Mouse (Mus musculus): Measurements from ENCODE around the gene Irs1. TPM values are rescaled to one million over a fixed set of nuclear protein-coding genes. Genes with fewer than 3 reads are reported as not detected.

The Irs1 gene
- 3.9 TPM for polyA plus RNA-seq (2012; fragmentation: generic; extraction: Trizol)

DNA sequence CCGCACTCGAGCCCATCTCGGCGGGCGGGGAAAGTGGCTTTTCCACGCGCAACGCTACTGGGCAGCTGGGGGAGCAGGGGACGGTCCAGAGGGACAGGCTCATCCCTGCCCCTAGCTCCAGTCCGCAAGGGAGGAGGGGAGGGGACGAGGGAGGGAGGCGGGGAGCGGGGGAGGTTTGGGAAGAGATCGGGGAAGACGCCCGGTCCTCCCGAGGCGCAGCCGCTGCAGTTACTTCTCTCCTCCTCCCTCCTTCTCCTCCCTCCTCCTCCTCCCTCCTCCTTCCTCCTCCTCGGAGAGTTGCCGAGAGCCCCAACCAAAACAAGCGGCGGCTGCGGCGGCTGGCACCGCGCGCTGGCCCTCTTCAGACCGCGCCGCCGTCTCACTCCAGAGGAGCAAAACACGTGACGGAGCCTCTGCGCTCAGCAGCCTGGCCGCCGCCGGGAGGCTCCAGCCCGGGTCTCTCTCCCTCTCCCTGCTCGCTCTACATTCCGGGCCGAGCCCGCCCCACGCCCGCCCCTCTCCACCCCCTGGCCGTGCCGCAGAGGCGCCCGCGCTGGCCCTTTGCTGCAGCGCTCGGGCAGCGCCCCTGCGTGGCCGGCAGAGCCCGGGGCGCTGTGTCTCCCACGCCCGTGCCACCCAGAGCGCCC lies at the start of gene Irs1:
TSS of gene Irs1 (minus strand) at position 266 of the 647 bp plus-strand sequence.
- Histone ChIP-seq H3ac (ENCODE audit: control insufficient read depth, insufficient read length) (peak within 1 kb of the TSS; percentile 27), H3K79me2 (ENCODE audit: control insufficient read depth, insufficient read depth) (peaks cover 41% of the 10 kb centered on the region), H3K36me3 (ENCODE audit: control insufficient read depth, insufficient read depth) (no peaks in the 10 kb centered on the region), H3K4me2 (ENCODE audit: low read depth) (peak within 1 kb of the TSS; percentile 98), H3K27me3 (ENCODE audit: control insufficient read depth, insufficient read depth, insufficient read length) (no peaks in the 10 kb centered on the region), H3K4me3 (peak within 1 kb of the TSS; percentile 96)
- TF ChIP-seq POLR2A (IDR thresholded peaks at IDR 0.05; ENCODE audit: insufficient read length, low read depth) (peak; percentile 54), USF1 (IDR thresholded peaks at IDR 0.05; ENCODE audit: low read depth) (peak; percentile 50), MYOG (IDR thresholded peaks at IDR 0.05; ENCODE audit: control insufficient read depth in 1 of 3, insufficient read depth in 1 of 3, insufficient read length in 2 of 3, low read depth in 2 of 3) (peak in 1 of 3 experiments; percentile 10), TCF3 (IDR thresholded peaks at IDR 0.05; ENCODE audit: insufficient read length, low read depth) (no peak), TCF12 (IDR thresholded peaks at IDR 0.05; ENCODE audit: insufficient read depth, poor library complexity, severe bottlenecking) (no peak), CEBPB (IDR thresholded peaks at IDR 0.05; ENCODE audit: insufficient read depth, poor library complexity, severe bottlenecking) (no peak), MYOD1 (IDR thresholded peaks at IDR 0.05; ENCODE audit: control insufficient read depth in 1 of 3, insufficient read length in 2 of 3, low read depth in 2 of 3) (no peak)

DNA sequence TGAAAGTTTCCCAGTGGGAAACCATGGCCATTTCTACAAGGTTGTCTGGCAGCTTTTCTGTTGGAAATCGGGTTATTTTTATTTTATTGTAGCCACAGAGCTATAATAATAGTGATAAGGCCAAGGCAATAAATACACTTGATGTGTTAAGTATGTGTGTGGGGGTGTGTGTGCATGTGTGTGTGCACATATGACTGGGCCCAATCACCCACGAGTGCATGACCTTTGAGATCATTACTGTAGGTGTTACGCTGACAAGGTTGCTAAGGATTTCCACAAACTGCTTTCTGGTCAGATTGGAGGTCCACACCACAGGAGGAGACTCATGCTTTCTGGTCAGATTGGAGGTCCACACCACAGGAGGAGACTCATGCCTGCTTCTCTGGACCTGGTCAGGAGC lies 43.3 kb upstream of the Irs1 start:
- H3K4me2 ChIP-seq (ENCODE audit: low read depth), result no peak overlapping the region
- H3ac ChIP-seq (ENCODE audit: control insufficient read depth, insufficient read length), result no peak overlapping the region
- no peak overlapping the region for H3K4me3 ChIP-seq
- no peaks in the 10 kb centered on the region for H3K36me3 ChIP-seq (ENCODE audit: control insufficient read depth, insufficient read depth)
- H3K27me3 ChIP-seq (ENCODE audit: control insufficient read depth, insufficient read depth, insufficient read length), result no peaks in the 10 kb centered on the region
- H3K79me2 ChIP-seq (ENCODE audit: control insufficient read depth, insufficient read depth), result peaks cover 31% of the 10 kb centered on the region
- no peak for TF ChIP-seq REST (IDR thresholded peaks at IDR 0.05; ENCODE audit: insufficient read depth, insufficient read length)
- no peak for TF ChIP-seq MYOD1 (IDR thresholded peaks at IDR 0.05; ENCODE audit: control insufficient read depth in 1 of 3, insufficient read length in 2 of 3, low read depth in 2 of 3)
- no peak for TF ChIP-seq USF1 (IDR thresholded peaks at IDR 0.05; ENCODE audit: low read depth)
- TF ChIP-seq TCF3 (IDR thresholded peaks at IDR 0.05; ENCODE audit: insufficient read length, low read depth), result no peak
- no peak for TF ChIP-seq MAX (IDR thresholded peaks at IDR 0.05; ENCODE audit: low read depth)
- TF ChIP-seq CEBPB (IDR thresholded peaks at IDR 0.05; ENCODE audit: insufficient read depth, poor library complexity, severe bottlenecking), result no peak
- TF ChIP-seq E2F4 (IDR thresholded peaks at IDR 0.05; ENCODE audit: insufficient read depth), result no peak
- TF ChIP-seq POLR2A (IDR thresholded peaks at IDR 0.05; ENCODE audit: insufficient read length, low read depth), result no peak

DNA sequence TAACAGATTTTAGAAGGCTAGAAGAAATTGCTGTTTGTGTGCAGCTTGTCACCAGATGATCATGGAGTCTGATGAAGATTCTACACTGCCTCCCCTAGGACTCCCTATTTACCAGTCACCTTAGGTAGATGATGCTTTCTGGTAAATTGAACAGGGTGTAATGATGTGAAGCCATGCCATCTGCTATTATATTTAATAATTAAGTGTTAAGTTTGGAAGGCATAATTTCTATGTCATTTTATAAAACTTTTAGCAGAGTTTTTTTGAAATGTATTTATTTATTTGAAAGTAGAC lies 38.7 kb upstream of the Irs1 start:
- no peak overlapping the region for H3K4me3 ChIP-seq
- H3K36me3 ChIP-seq (ENCODE audit: control insufficient read depth, insufficient read depth), result no peaks in the 10 kb centered on the region
- no peak for TF ChIP-seq TCF12 (IDR thresholded peaks at IDR 0.05; ENCODE audit: insufficient read depth, poor library complexity, severe bottlenecking)
- TF ChIP-seq E2F4 (IDR thresholded peaks at IDR 0.05; ENCODE audit: insufficient read depth), result no peak
- no peak overlapping the region for H3ac ChIP-seq (ENCODE audit: control insufficient read depth, insufficient read length)
- H3K4me2 ChIP-seq (ENCODE audit: low read depth), result no peak overlapping the region
- H3K27me3 ChIP-seq (ENCODE audit: control insufficient read depth, insufficient read depth, insufficient read length), result no peaks in the 10 kb centered on the region
- peaks cover 74% of the 10 kb centered on the region for H3K79me2 ChIP-seq (ENCODE audit: control insufficient read depth, insufficient read depth)

DNA sequence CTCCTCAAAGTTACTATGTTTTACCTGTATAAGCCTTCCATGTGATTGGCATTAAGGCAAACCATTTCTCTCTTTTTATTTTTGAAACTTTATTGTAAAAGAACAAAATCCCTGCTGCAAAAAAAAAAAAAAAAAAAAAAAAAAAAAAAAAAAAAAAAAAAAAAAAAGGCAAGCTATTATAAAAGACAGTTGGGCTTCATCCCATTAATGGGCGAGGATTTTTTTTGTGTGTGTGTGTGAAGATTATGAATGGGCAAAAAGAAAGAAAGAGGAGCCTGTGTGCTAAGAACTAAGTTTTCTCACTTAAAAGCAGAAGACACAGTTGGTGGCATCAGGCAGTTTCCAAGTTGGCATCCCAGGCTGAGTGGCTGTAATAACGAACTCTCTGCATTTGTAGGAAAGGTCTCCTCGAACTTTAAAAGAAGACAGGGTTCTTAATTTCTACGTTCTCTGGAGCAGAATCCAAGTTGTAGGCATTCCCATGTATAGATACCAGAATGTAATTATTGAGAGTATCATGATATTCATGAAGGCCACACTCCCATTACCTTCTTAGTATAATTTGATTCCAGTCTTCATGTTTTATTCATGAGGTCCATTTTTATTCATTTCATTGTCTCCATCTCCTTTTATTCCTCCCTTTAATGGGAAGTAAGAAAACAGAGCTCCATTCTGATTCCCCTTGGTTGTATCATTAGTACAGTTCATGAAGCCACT lies 38.2 kb upstream of the Irs1 start:
- TF ChIP-seq REST (IDR thresholded peaks at IDR 0.05; ENCODE audit: insufficient read depth, insufficient read length) (no peak), SRF (IDR thresholded peaks at IDR 0.05; ENCODE audit: control insufficient read depth, insufficient read length, low read depth) (no peak), POLR2A (IDR thresholded peaks at IDR 0.05; ENCODE audit: insufficient read length, low read depth) (no peak), E2F4 (IDR thresholded peaks at IDR 0.05; ENCODE audit: insufficient read depth) (no peak)
- Histone ChIP-seq H3K4me3 (no peak overlapping the region), H3K4me2 (ENCODE audit: low read depth) (no peak overlapping the region), H3K36me3 (ENCODE audit: control insufficient read depth, insufficient read depth) (no peaks in the 10 kb centered on the region), H3K79me2 (ENCODE audit: control insufficient read depth, insufficient read depth) (peaks cover 75% of the 10 kb centered on the region), H3ac (ENCODE audit: control insufficient read depth, insufficient read length) (no peak overlapping the region), H3K27me3 (ENCODE audit: control insufficient read depth, insufficient read depth, insufficient read length) (no peaks in the 10 kb centered on the region)

DNA sequence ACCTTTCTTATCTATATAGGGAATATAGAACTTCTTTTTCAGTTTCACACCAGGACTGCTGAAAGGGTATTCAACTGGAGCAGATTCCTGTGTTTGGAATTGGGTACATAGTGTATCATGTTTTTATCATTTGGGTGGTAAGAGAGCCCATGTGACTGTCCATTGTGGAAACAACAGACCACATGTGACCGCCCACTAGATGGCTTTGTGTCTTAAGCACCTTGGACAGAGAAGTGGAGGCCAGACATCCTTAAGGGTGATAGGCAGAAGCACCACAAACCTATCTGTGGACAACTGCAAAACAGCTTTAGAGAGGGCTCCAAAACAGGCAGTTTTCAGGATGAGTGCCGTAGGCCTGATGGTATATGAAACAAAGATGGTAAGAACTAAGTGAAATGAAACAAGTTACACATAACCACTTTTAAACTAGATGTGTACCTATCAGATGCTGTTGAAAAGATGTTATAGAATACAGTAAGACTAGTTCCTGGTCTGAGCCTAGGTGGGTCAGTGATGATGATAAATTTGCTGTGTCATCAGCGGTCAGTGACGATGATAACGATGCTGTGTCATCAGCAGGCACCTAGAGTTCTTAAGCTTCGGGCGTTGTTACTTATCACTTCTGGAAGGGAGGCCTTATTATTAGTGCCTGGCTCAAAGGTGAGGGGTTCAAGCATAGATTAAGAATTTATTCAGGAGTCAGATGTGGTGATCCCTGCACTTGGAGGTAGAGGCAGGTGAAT lies 37.0 kb upstream of the Irs1 start:
- Histone ChIP-seq H3ac (ENCODE audit: control insufficient read depth, insufficient read length) (no peak overlapping the region), H3K4me3 (no peak overlapping the region), H3K4me2 (ENCODE audit: low read depth) (no peak overlapping the region), H3K27me3 (ENCODE audit: control insufficient read depth, insufficient read depth, insufficient read length) (no peaks in the 10 kb centered on the region), H3K79me2 (ENCODE audit: control insufficient read depth, insufficient read depth) (peaks cover 78% of the 10 kb centered on the region), H3K36me3 (ENCODE audit: control insufficient read depth, insufficient read depth) (no peaks in the 10 kb centered on the region)
- TF ChIP-seq MYOG (IDR thresholded peaks at IDR 0.05; ENCODE audit: control insufficient read depth in 1 of 3, insufficient read depth in 1 of 3, insufficient read length in 2 of 3, low read depth in 2 of 3) (no peak), REST (IDR thresholded peaks at IDR 0.05; ENCODE audit: insufficient read depth, insufficient read length) (peak; percentile 43), CEBPB (IDR thresholded peaks at IDR 0.05; ENCODE audit: insufficient read depth, poor library complexity, severe bottlenecking) (no peak), TCF3 (IDR thresholded peaks at IDR 0.05; ENCODE audit: insufficient read length, low read depth) (no peak), POLR2AphosphoS2 (IDR thresholded peaks at IDR 0.05; ENCODE audit: insufficient read length, low read depth) (no peak), SRF (IDR thresholded peaks at IDR 0.05; ENCODE audit: control insufficient read depth, insufficient read length, low read depth) (no peak), MYOD1 (IDR thresholded peaks at IDR 0.05; ENCODE audit: control insufficient read depth in 1 of 3, insufficient read length in 2 of 3, low read depth in 2 of 3) (no peak), TCF12 (IDR thresholded peaks at IDR 0.05; ENCODE audit: insufficient read depth, poor library complexity, severe bottlenecking) (no peak), POLR2A (IDR thresholded peaks at IDR 0.05; ENCODE audit: insufficient read length, low read depth) (no peak), MAX (IDR thresholded peaks at IDR 0.05; ENCODE audit: low read depth) (no peak), USF1 (IDR thresholded peaks at IDR 0.05; ENCODE audit: low read depth) (peak; percentile 10), E2F4 (IDR thresholded peaks at IDR 0.05; ENCODE audit: insufficient read depth) (no peak)

Measured in myocyte (in vitro differentiated cells).